Mouse (Mus musculus) C2C12 (cell line): ENCODE measurements at regions not wholly inside any gene's neighbourhood (a gene's known extent, or its start where the extent isn't known, plus 50 kb on each side); places are given as distances from the start of the nearest gene placed in this dataset.

Source experiments
- H3K27me3 ChIP-seq: one replicate; pipeline ENCODE4 v1.6.1; 2011; ENCODE audit not compliant: control insufficient read depth, insufficient read depth, insufficient read length
- H3K36me3 ChIP-seq: one replicate; pipeline ENCODE4 v1.6.1; 2011; ENCODE audit not compliant: control insufficient read depth, insufficient read depth
- H3K4me3 ChIP-seq: one replicate; pipeline ENCODE4 v1.5.1; 2011; ENCODE audit warnings: mild to moderate bottlenecking, control low read depth; ENCODE audit not compliant: poor library complexity, insufficient read depth, severe bottlenecking
- H3K79me2 ChIP-seq: one replicate; pipeline ENCODE4 v1.6.1; 2011; ENCODE audit not compliant: control insufficient read depth, insufficient read depth
- H3K79me3 ChIP-seq: one replicate; pipeline ENCODE4 v1.6.1; 2011; ENCODE audit warnings: low read depth, control low read depth
- H3ac ChIP-seq: one replicate; pipeline ENCODE3; 2011; ENCODE audit warnings: low read depth; ENCODE audit not compliant: control insufficient read depth, insufficient read length
- CEBPB ChIP-seq: IDR thresholded peaks from one replicate; pipeline ENCODE4 v1.6.1; 2011; ENCODE audit warnings: low read depth, mild to moderate bottlenecking, control low read depth, moderate library complexity
- CTCF ChIP-seq: IDR thresholded peaks from one replicate; pipeline ENCODE4 v1.5.1; 2011; ENCODE audit not compliant: control insufficient read depth, insufficient read depth, insufficient read length
- FOSL1 ChIP-seq: IDR thresholded peaks from one replicate; pipeline ENCODE4 v1.8.0; 2011; ENCODE audit warnings: mild to moderate bottlenecking, low read length; ENCODE audit not compliant: poor library complexity, insufficient read depth, severe bottlenecking
- MAX ChIP-seq: IDR thresholded peaks from one replicate; pipeline ENCODE4 v1.6.1; 2011; ENCODE audit warnings: mild to moderate bottlenecking, control low read depth
- MYOD1 ChIP-seq: IDR thresholded peaks from one replicate; pipeline ENCODE4 v1.6.1; 2011; ENCODE audit warnings: low read depth; ENCODE audit not compliant: control insufficient read depth, insufficient read length
- MYOG ChIP-seq: IDR thresholded peaks from one replicate; pipeline ENCODE4 v1.6.1; 2011; ENCODE audit not compliant: control insufficient read depth, insufficient read length; ENCODE audit errors: extremely low read depth
- USF1 ChIP-seq: IDR thresholded peaks from one replicate; pipeline ENCODE4 v1.6.1; 2011; ENCODE audit warnings: low read depth, mild to moderate bottlenecking, control low read depth, moderate library complexity

DNA sequence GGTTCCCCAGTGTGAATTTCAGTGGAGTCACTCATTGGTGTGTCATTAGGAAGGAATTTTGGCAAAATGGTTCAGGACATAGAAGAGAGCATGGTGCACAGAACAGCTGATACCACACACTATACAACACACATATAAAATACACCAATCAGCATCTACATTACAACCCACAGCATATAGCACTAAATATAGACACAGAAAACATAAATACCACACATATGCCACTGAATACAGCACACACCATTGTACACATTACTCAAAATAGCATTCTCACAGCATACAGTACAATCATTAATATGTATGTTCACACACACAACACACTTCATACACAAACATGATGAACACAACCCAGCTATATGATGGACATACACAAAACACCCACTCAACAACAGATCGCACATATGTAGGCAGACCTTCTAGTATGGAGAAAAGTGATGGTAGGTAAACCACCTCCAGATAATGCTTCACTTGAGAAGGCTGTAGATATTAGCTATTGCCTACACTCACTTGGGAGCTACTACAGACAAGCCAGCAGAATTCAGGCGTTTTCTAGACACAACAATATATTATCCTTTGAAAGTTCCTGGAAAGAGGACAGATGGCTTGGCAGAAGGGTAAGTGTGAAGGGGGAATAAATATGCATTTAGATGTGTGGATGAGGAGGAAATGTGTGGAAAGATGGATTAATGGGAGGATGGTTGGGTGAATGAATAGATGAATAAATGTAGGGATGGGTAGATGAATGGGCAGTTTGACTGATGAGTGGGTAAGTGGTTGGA lies 71.6 kb upstream of the Zmat1 start:
- H3K79me3 ChIP-seq = no peaks in the 10 kb centered on the region
- H3K79me2 ChIP-seq = no peaks in the 10 kb centered on the region
- H3ac ChIP-seq = no peak overlapping the region
- no peaks in the 10 kb centered on the region for H3K36me3 ChIP-seq
- H3K4me3 ChIP-seq = no peak overlapping the region
- H3K27me3 ChIP-seq = no peaks in the 10 kb centered on the region
- TF ChIP-seq USF1 (no peak), MYOG (no peak), CEBPB (no peak), MYOD1 (no peak), MAX (no peak), CTCF (no peak), FOSL1 (no peak)

DNA sequence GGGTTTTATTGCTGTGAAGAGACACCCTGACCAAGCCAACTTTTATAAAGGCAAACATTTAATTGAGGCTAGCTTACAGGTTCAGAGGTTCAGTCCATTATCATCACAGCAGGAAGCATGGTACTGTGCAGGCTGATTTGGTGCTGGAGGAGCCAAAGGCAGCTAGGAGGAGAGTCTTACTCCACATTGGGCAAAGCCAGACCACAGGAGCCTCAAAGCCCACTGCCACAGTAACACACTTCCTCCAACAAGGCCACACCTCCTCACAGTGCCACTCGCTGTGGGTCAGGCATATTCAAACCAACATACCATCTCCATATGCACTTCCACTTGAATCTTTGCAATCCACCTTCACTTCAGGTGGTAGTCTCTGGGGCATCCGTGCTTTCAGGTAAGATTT lies 70.4 kb upstream of the Zmat1 start:
- no peak for TF ChIP-seq USF1
- TF ChIP-seq MAX = no peak
- TF ChIP-seq FOSL1 = no peak
- TF ChIP-seq CEBPB = no peak
- TF ChIP-seq MYOD1 = no peak
- no peak for TF ChIP-seq CTCF
- no peak for TF ChIP-seq MYOG

DNA sequence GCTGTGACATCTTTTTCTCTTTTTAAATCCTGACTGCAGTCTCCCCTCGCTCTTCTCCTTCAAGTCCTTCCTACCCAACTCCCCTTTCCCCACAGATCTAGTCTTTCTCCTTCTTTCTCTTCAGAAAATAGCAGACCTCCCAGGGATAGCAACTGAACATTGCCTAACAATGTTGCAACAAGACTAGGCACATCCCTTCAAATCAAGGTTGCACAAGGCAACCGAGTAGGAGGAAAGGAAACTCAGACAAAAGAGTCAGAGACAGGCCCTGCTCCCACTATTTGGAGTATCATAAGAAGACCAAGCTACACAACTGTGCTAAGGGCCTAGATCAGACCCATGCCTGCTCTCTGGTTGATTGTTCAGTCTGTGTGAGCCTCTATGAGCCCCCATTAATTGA lies 66.9 kb upstream of the Zmat1 start:
- H3ac ChIP-seq = no peak overlapping the region
- no peak for TF ChIP-seq MYOD1
- no peaks in the 10 kb centered on the region for H3K79me2 ChIP-seq
- no peak overlapping the region for H3K4me3 ChIP-seq
- no peaks in the 10 kb centered on the region for H3K27me3 ChIP-seq
- no peaks in the 10 kb centered on the region for H3K79me3 ChIP-seq
- H3K36me3 ChIP-seq = no peaks in the 10 kb centered on the region

More for the DNA sequence above, 70.4 kb upstream of the Zmat1 start:
- Histone ChIP-seq H3K4me3 (no peak overlapping the region), H3K27me3 (no peaks in the 10 kb centered on the region), H3K79me2 (no peaks in the 10 kb centered on the region), H3K79me3 (no peaks in the 10 kb centered on the region), H3K36me3 (no peaks in the 10 kb centered on the region), H3ac (no peak overlapping the region)

DNA sequence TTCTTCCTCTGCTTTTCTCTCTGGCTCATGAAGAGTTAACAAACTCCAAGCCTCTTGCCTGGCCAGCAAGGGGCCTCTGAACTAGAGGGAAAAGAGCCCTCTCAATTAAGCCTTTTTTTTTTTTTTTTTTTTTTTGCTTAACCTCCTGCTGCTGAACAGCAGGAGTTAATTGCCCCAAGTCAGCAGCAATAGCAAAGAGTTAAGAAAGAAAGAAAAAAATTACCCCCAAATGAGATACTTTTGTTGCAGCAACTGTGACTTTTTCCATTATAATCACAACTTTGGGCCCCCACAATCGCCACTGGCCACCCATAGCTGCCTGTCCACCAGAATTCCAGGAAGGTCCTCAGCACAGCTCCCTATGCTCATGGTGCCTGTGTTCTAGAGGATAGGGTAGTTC lies 60.4 kb upstream of the Zmat1 start:
- H3K79me2 ChIP-seq = no peaks in the 10 kb centered on the region
- H3ac ChIP-seq = no peak overlapping the region
- no peaks in the 10 kb centered on the region for H3K27me3 ChIP-seq
- no peaks in the 10 kb centered on the region for H3K36me3 ChIP-seq
- H3K4me3 ChIP-seq = no peak overlapping the region
- TF ChIP-seq USF1 = no peak
- TF ChIP-seq MYOG = no peak
- no peak for TF ChIP-seq MAX
- no peak for TF ChIP-seq CEBPB
- no peak for TF ChIP-seq FOSL1
- TF ChIP-seq MYOD1 = no peak
- TF ChIP-seq CTCF = no peak
- no peaks in the 10 kb centered on the region for H3K79me3 ChIP-seq

DNA sequence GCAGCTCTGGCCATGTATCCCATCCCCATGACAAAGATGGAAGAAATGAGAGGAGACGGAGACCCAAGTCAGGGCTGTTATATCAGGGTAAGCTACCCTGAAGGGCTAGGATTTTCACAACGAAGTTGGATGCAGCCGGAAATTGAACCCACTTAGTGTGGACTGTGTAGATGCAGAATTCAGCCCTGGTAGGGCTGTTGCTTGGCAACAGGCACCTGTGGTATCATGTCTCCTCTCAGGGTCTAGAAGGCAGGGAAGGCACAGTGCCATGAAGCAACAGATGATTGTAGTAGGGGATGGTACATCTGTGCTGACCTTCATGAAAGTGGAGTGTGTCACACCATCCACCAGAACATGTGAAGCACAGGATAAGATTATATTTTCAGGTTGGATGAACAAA lies 51.2 kb upstream of the Zmat1 start:
- Histone ChIP-seq H3K27me3 (no peaks in the 10 kb centered on the region), H3K36me3 (no peaks in the 10 kb centered on the region), H3ac (no peak overlapping the region), H3K4me3 (no peak overlapping the region), H3K79me2 (no peaks in the 10 kb centered on the region), H3K79me3 (no peaks in the 10 kb centered on the region)
- TF ChIP-seq CTCF (no peak), MYOD1 (no peak), MAX (no peak), USF1 (no peak), FOSL1 (no peak), MYOG (no peak), CEBPB (no peak)

DNA sequence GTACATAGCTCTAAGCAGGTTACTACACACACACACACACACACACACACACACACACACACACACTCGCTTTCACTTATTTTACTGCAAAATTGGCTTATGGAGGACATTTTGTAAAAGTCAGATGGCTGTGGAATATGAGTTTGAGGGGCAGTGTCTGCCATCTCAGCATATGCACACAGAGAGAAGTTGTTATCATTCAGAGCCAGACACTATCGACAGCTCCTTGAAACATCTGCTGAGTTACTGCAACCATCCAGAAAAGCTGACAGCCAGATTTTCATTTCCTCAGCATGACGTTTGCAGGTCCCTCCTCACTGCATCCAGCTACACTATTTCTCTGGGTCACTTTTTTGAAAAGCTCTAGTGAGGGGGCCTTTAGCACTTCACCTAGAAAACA lies 49.9 kb upstream of the Zmat1 start:
- no peaks in the 10 kb centered on the region for H3K79me2 ChIP-seq
- no peak for TF ChIP-seq MAX
- TF ChIP-seq CEBPB = no peak
- TF ChIP-seq CTCF = no peak
- no peak for TF ChIP-seq USF1
- TF ChIP-seq FOSL1 = no peak
- no peak for TF ChIP-seq MYOD1
- TF ChIP-seq MYOG = no peak
- H3K27me3 ChIP-seq = no peaks in the 10 kb centered on the region
- no peak overlapping the region for H3K4me3 ChIP-seq
- H3ac ChIP-seq = no peak overlapping the region
- no peaks in the 10 kb centered on the region for H3K79me3 ChIP-seq
- no peaks in the 10 kb centered on the region for H3K36me3 ChIP-seq
